Mouse (Mus musculus) small intestine, adult 2 months (tissue): ENCODE measurements around the gene Fbxo22. TPM values are rescaled to one million over a fixed set of nuclear protein-coding genes. Genes with fewer than 3 reads are reported as not detected.
"Not testable (repeated sequence)": the region's sequence is repeated elsewhere in the genome, so short reads cannot be mapped to it uniquely, and the experiment has no call there.

Experiments
- H3K27ac ChIP-seq: fragments of 200-500 bp; 2 replicates; pipeline ENCODE4 v1.5.1; 2012; ENCODE audit warnings: low read depth, low read length, control low read depth, inconsistent platforms; ENCODE audit not compliant: insufficient read depth
- H3K27me3 ChIP-seq: fragments of 200-500 bp; 2 replicates; pipeline ENCODE4 v1.6.1; 2012; ENCODE audit warnings: mild to moderate bottlenecking, moderate library complexity, low read length, inconsistent platforms; ENCODE audit not compliant: control insufficient read depth, insufficient read depth
- H3K36me3 ChIP-seq: fragments of 200-500 bp; 2 replicates; pipeline ENCODE4 v1.6.1; 2012; ENCODE audit warnings: mild to moderate bottlenecking, low read length, control low read depth, inconsistent platforms; ENCODE audit not compliant: control insufficient read depth, insufficient read depth
- H3K4me1 ChIP-seq: fragments of 200-500 bp; 2 replicates; pipeline ENCODE4 v1.6.1; 2012; ENCODE audit warnings: low read length, inconsistent platforms, mixed read lengths; ENCODE audit not compliant: control insufficient read depth, insufficient read depth, insufficient read length
- H3K4me3 ChIP-seq: fragments of 200-500 bp; 2 replicates; pipeline ENCODE4 v1.5.1; 2012; ENCODE audit warnings: low read depth, mild to moderate bottlenecking, control low read depth, inconsistent platforms, low read length, moderate library complexity
- CTCF ChIP-seq: fragments of 200-500 bp; IDR thresholded peaks from 2 replicates; pipeline ENCODE4 v1.5.1; 2012; ENCODE audit warnings: low read depth, mild to moderate bottlenecking, control low read depth, inconsistent platforms, low read length, moderate library complexity, mixed read lengths; ENCODE audit not compliant: insufficient replicate concordance, insufficient read length; ENCODE audit errors: extremely low read depth
- POLR2A ChIP-seq: fragments of 200-500 bp; IDR thresholded peaks from 2 replicates; pipeline ENCODE4 v1.6.1; 2012; ENCODE audit warnings: low read depth, mild to moderate bottlenecking, control low read depth, inconsistent platforms, low read length, moderate library complexity
- WGBS: fragments of 180-500 bp; shearing (Covaris S2); methylation state at CpG from one replicate; pipeline ENCODE4 v1.1.7; 2018; 5-methylcytosine and 5-hydroxymethylcytosine counted together
- polyA plus RNA-seq: library from polyadenylated mRNA; depleted of rRNA; stranded (reverse); fragments of >200 nt; gene quantifications from 2 replicates; pipeline ENCODE4 v1.2.3, GENCODE M21; 2012

Gene Fbxo22
- polyA plus RNA-seq, 1 experiment, result 10.2 TPM

DNA sequence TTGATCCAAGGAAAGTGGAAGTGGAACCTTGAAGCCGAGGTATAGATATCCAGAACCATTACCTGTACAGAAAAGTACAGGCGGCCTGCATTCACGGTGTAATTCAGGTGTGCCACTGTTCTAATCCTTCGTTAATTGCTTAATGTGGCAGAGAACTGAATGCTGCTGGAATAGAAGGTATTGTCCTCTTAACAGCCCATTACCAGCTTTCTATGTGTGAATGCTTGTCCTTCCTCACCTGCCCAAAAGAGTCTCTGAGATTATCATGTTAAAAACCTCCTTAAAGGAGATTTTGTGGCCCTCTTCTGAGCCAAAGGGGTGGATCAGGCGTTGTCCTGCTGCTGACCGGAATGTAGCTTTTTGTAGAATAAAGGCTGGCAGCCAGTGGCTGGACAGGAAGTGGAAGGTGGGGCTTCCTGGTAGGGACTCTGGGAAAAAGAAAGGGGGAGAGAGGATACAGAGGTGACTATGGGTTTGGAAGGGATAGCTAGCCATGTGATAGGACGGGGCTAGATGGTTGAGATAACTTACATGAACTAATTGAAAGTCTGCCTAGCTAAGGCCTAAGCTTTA, 16.5 kb downstream of the Fbxo22 start:
- TF ChIP-seq CTCF (no peak), POLR2A (no peak)
- 85% methylated on average over 7 of the region's 7 CpGs for WGBS
- Histone ChIP-seq H3K36me3 (peaks cover 35% of the 10 kb centered on the region), H3K27me3 (no peaks in the 10 kb centered on the region), H3K4me1 (peaks cover 4% of the 10 kb centered on the region; the same call in 1 of the 2 replicates), H3K27ac (no peak overlapping the region), H3K4me3 (no peak overlapping the region)

DNA sequence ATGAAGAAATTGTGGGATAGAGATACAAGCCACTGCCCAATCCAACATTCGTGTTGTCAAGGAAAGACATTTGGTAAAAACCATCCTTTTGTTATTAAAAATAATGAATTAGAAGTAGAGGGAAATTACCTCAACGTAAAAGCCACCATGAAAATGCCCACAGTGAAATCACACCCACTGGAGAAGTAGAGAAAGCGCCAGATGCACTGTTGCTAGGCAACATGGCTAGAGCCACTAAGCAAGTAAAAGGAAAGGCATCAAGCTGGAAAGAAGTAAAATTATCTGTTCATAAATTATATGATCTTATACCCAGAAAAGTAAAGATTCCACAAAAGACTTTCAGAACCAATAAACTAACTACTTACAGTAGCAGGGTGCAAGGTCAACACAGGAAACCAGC, 17.5 kb downstream of the Fbxo22 start:
- H3K36me3 ChIP-seq, result peaks cover 26% of the 10 kb centered on the region
- TF ChIP-seq CTCF (no peak), POLR2A (no peak)
- H3K27me3 ChIP-seq, result no peaks in the 10 kb centered on the region
- no peak overlapping the region for H3K4me3 ChIP-seq
- peaks cover 4% of the 10 kb centered on the region; the same call in 1 of the 2 replicates for H3K4me1 ChIP-seq
- H3K27ac ChIP-seq, result 0 out of 2 replicates have a peak overlapping the region, but pooled peaks have one; percentile 38
- 87% methylated on average over 3 of the region's 3 CpGs for WGBS

DNA sequence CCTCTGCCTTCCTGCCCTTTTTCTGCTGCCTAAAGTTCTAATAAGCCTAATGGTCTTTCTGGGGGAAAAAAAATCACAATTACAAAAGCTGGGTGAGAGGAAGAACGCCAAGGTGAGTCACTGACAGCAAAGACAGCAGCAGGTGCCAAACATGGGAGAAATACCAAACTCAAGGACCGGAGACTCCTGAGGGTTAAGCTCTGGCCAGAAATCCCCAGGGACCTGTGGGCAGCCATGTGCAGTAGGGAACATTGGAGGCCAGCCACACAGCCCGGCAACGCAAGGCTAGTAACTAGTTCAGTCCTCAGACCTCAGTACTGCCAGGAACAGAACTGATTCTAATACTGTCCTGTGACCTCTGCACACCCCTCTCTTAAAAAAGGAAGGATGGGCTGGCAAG, 19.4 kb downstream of the Fbxo22 start:
- 85% methylated on average over 4 of the region's 4 CpGs for WGBS
- no peaks in the 10 kb centered on the region for H3K27me3 ChIP-seq
- peaks cover 15% of the 10 kb centered on the region for H3K36me3 ChIP-seq
- no peak overlapping the region for H3K27ac ChIP-seq
- TF ChIP-seq CTCF (no peak), POLR2A (no peak)
- H3K4me3 ChIP-seq, result no peak overlapping the region
- H3K4me1 ChIP-seq, result peaks cover 7% of the 10 kb centered on the region; the same call in 1 of the 2 replicates

- Histone ChIP-seq H3K36me3 (peaks cover 7% of the 10 kb centered on the region), H3K4me1 (peaks cover 9% of the 10 kb centered on the region; the same call in 1 of the 2 replicates), H3K27me3 (no peaks in the 10 kb centered on the region), H3K27ac (no peak overlapping the region), H3K4me3 (no peak overlapping the region)
- TF ChIP-seq CTCF, result no peak
- TF ChIP-seq POLR2A, result no peak
- WGBS, result 69% methylated on average over 10 of the region's 10 CpGs
Measured at GRCm38 (mm10) chr9:55229010-55229409, 20.3 kb downstream of the Fbxo22 start.

DNA sequence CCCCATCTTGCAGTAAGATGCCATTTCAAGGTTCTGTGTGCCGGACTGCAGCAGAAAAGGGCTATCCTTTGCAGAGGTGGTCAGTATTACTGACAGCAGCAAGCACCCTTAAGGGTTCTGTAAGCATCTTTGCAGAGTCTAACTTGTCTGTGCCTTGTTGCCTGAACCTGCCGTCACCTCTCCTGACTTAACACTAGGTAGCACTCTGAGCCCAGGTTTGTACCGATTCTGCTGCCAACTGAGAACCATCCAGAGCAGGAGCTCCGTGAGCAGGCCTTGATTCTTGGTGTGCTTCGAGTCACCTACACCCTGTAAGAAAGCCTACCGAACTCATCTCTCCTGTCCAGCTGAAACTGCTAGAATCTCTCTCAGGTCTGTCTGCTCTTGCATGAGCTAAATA, 22.8 kb downstream of the Fbxo22 start:
- Histone ChIP-seq H3K27me3 (no peaks in the 10 kb centered on the region), H3K36me3 (no peaks in the 10 kb centered on the region), H3K27ac (no peak overlapping the region), H3K4me3 (no peak overlapping the region), H3K4me1 (peaks cover 6% of the 10 kb centered on the region; the same call in 1 of the 2 replicates)
- TF ChIP-seq POLR2A, result no peak
- peak; percentile 27; the same call in 1 of the 2 replicates for TF ChIP-seq CTCF
- 65% methylated on average over 6 of the region's 6 CpGs for WGBS

GRCm38 (mm10) chr9:55232110-55232509, 23.4 kb downstream of the Fbxo22 start:
- Histone ChIP-seq H3K4me1 (peaks cover 6% of the 10 kb centered on the region; the same call in 1 of the 2 replicates), H3K27ac (no peak overlapping the region), H3K4me3 (no peak overlapping the region), H3K36me3 (no peaks in the 10 kb centered on the region), H3K27me3 (no peaks in the 10 kb centered on the region)
- 83% methylated on average over 5 of the region's 5 CpGs for WGBS
- TF ChIP-seq POLR2A (no peak), CTCF (no peak)

DNA sequence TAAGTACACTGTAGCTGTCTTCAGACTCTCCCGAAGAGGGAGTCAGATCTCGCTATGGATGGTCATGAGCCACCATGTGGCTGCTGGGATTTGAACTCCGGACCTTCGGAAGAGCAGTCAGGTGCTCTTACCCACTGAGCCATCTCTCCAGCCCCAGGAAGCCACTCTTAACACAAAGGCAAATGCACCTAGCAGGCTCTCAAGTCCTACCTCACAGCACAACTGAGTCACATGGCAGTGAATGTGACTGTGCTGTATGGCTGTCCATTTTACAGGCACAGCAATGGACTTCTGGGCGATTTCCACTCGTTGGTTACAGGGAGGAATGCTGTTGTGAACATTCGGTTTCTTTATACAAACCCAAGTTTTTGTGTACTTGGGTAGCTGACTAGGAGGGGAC, 23.9 kb downstream of the Fbxo22 start:
- H3K4me1 ChIP-seq, result peaks cover 6% of the 10 kb centered on the region; the same call in 1 of the 2 replicates
- TF ChIP-seq CTCF (no peak), POLR2A (no peak)
- H3K27ac ChIP-seq, result peak overlapping the region; percentile 52; the same call in 1 of the 2 replicates

DNA sequence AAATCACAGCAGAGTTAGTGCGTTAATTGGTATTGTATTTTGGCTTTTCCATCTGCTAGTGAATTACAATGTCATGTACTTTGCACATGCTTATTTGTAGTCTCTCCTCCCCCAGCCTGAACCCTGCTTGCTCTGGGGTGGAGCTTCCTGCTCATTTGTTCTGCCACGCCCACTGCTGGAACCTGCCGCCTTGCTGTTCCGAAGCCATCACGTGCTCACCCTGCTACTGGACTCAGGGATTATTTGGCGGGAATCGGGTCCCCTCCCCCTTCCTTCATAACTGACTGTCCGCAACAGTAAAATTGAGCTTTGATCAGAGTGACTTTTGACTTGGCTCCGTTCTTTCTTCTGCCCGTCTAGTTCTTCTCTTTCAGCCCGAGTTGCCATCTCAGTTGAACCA, 24.4 kb downstream of the Fbxo22 start:
- H3K36me3 ChIP-seq, H3K27me3 ChIP-seq, H3K4me3 ChIP-seq, H3K4me1 ChIP-seq: not testable (repeated sequence)
- 25% methylated on average over 11 of the region's 11 CpGs for WGBS
- H3K27ac ChIP-seq, result peak overlapping the region; percentile 56

More for the DNA sequence above, 23.9 kb downstream of the Fbxo22 start:
- H3K27me3 ChIP-seq, result no peaks in the 10 kb centered on the region
- H3K36me3 ChIP-seq, result no peaks in the 10 kb centered on the region
- 62% methylated on average over 7 of the region's 7 CpGs for WGBS
- H3K4me3 ChIP-seq, result no peak overlapping the region
